Mouse (Mus musculus) testis, adult 2 months (tissue): ENCODE measurements at regions not wholly inside any gene's neighbourhood (a gene's known extent, or its start where the extent isn't known, plus 50 kb on each side); places are given as distances from the start of the nearest gene placed in this dataset.

ENCODE experiments used
- CTCF ChIP-seq: fragments of 200-500 bp; IDR thresholded peaks from 2 replicates; pipeline ENCODE4 v1.5.1; 2012; ENCODE audit warnings: low read depth, mild to moderate bottlenecking, inconsistent platforms, low read length, moderate library complexity; ENCODE audit not compliant: control insufficient read depth, insufficient read depth, insufficient replicate concordance
- POLR2A ChIP-seq: fragments of 200-500 bp; IDR thresholded peaks from 2 replicates; pipeline ENCODE4 v1.6.1; 2012; ENCODE audit warnings: low read depth, mild to moderate bottlenecking, inconsistent platforms, low read length, moderate library complexity; ENCODE audit not compliant: control insufficient read depth

GRCm38 (mm10) chr11:86419810-86420483 lies 62.5 kb upstream of the Med13 start:
- no peak for TF ChIP-seq CTCF
- no peak for TF ChIP-seq POLR2A
